Mouse (Mus musculus) E14TG2a.4 (cell line): ENCODE data around the gene Sntg2.

Experiments used
- CTCF ChIP-seq: conservative IDR thresholded peaks from 2 replicates; pipeline ENCODE4 v1.5.1; 2014; ENCODE audit warnings: low read length
- NANOG ChIP-seq: IDR thresholded peaks from 2 replicates; pipeline ENCODE4 v1.6.1; 2014; ENCODE audit warnings: borderline replicate concordance, low read length, mixed read lengths
- POU5F1 ChIP-seq: IDR thresholded peaks from 2 replicates; pipeline ENCODE4 v1.6.1; 2014; ENCODE audit warnings: low read length, borderline replicate concordance

- TF ChIP-seq CTCF (no peak), NANOG (no peak), POU5F1 (no peak)
Measured at GRCm38 (mm10) chr12:30415981-30416380, 42.8 kb upstream of the Sntg2 start.
